ENCODE assay signal across 1 mouse cellular context in genomic region chr3:107611394-107611793, GRCm38 (mm10).
TF ChIP-seq lines count a peak whose summit lies in the region.

No protein-coding gene starts in this region.

TF ChIP-seq in CH12.LX, 34 proteins besides CTCF, POLR2A, EP300 and RAD21:
- TF ChIP-seq IRF4 (IDR thresholded peaks at IDR 0.05; ENCODE audit: low read depth, low read length) (0 out of 2 replicates have a peak, but pooled peaks have one; percentile 3), MXI1 (IDR thresholded peaks at IDR 0.05; ENCODE audit: low read depth, low read length) (no peak), MEF2A (IDR thresholded peaks at IDR 0.05; ENCODE audit: borderline replicate concordance, low read depth, low read length) (peak; percentile 91), ZNF384 (IDR thresholded peaks at IDR 0.05; ENCODE audit: low read depth, low read length) (no peak), GABPA (IDR thresholded peaks at IDR 0.05; ENCODE audit: insufficient replicate concordance, low read depth, low read length) (no peak), JUND (conservative IDR thresholded peaks at IDR 0.05; ENCODE audit: low read depth, low read length) (no peak), BHLHE40 (IDR thresholded peaks at IDR 0.05; ENCODE audit: low read depth, low read length) (no peak), MAZ (IDR thresholded peaks at IDR 0.05; ENCODE audit: low read depth, low read length) (no peak), CHD2 (IDR thresholded peaks at IDR 0.05; ENCODE audit: low read length) (no peak)
TF ChIP-seq in CH12.LX: peak in this region for 2.
